Mouse (Mus musculus) Patski (cell line): Measurements from ENCODE around the gene Asb10. TPM values are rescaled to one million over a fixed set of nuclear protein-coding genes. Genes with fewer than 3 reads are reported as not detected.

Experiments
- ATAC-seq: fragments of 100-300 bp; one replicate; pipeline ENCODE4 v1.8.0; 2021
- CTCF ChIA-PET: fragments of 350-600 bp; sonication (Branson Sonifier 250); formaldehyde crosslinking; loops from one replicate; lab custom pipeline; 2022; ENCODE audit warnings: inconsistent platforms; lab: Charles Lee
- POLR2A ChIA-PET: fragments of 350-600 bp; sonication (Branson Sonifier 250); formaldehyde crosslinking; loops from one replicate; lab custom pipeline; 2022; ENCODE audit warnings: antibody characterized with exemption, inconsistent platforms; lab: Charles Lee
- DNase-seq: peaks from one replicate; pipeline ENCODE4 v3.0.0-alpha.2; 2011; ENCODE audit warnings: low read depth, low spot score
- H3K27me3 ChIP-seq: fragments of 371-371 bp; one replicate; pipeline ENCODE4 v1.5.1; 2021
- CTCF ChIP-seq: fragments of 100-300 bp; IDR thresholded peaks from one replicate; pipeline ENCODE4 v1.5.1; 2021
- in situ Hi-C: fragments of 300-500 bp; cut with MboI; formaldehyde crosslinking; loops from 3 replicates; pipeline ENCODE4 v1.11.1; 2018; ENCODE audit warnings: low pct_unique_long_range_greater_than_20kb, mixed read lengths
- polyA plus RNA-seq: library from polyadenylated mRNA; unstranded; gene quantifications from one replicate; pipeline ENCODE4 v1.2.3, GENCODE M21; 2021

Asb10 gene
- polyA plus RNA-seq, 1 experiment from 2014 or later, result not detected

DNA sequence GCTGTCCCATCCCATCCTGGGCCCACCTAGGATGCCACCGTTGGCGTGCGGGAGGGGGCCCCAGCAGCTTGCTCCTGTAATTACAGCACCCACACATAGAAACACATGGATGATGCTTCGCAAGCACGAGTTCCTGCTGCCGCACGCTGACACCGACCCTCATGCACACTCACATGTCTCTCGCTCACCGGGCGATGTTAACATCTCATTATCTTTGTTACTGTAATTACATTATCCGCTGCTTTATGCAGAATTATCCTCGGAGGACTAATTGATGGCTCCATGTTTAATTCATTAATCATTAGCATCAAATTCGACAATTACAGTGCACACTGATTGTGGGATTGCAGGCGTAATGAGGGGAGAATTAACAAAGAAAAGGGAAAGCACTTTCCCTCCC lies 45.8 kb downstream of the Asb10 start:
- ATAC-seq (no peak), DNase-seq (no peak)
- no peak for TF ChIP-seq CTCF
- no peaks in the 10 kb centered on the region for H3K27me3 ChIP-seq
- ChIA-PET POLR2A (no interaction called here), CTCF (no interaction called here)
- in situ Hi-C loops, result no loop called here

DNA sequence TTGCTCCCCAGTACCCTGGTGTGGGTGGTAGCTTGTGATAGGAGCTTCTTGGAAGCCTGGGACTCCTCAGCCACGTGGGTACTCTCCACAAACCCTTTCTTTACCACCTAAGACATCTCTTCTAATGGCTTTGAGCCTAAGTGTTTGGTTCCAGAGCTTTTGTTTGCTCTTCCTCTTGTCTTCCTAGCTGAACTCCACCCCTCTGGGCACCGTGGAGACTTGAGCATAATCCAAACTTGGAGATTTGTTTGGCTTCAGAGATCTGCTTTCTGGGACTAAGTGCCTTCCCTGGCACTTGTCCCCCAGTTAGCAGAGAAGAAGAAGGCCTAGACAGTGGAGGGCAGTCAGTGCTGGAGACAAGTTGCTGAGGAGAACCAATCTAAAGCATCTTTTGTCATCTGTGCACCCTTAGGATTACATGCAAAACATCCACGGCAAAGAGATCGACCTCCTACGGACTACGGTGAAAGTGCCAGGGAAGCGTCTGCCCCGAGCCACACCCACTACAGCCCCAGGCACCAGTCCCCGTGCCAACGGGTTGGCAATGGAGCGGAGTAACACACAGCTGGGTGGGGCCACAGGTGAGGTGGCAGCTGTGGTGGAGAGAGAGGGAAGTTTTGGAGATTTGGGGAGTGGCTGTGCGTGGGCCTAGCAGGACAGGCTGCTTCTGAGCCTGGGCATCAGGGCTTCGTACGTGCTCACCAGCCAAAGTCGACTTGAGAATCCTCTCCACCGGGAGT lies 48.1 kb downstream of the Asb10 start:
- ChIA-PET CTCF (interaction anchor here (0.6 to 0.8 kb wide), 3 partner anchors 18 to 98 kb away, joined by 3 read pairs; no protein-coding TSS in a partner anchor), POLR2A (interaction anchor here (1.0 kb wide), 1 partner anchor 17 kb away, joined by 3 read pairs; no protein-coding TSS in a partner anchor)
- DNase-seq (no peak), ATAC-seq (no peak)
- in situ Hi-C loops, result no loop called here
- no peak for TF ChIP-seq CTCF
- no peaks in the 10 kb centered on the region for H3K27me3 ChIP-seq

GRCm38 (mm10) chr5:24490413-24490920 lies 50.3 kb downstream of the Asb10 start:
- ATAC-seq (no peak), DNase-seq (no peak)
- POLR2A ChIA-PET, result no interaction called here
- in situ Hi-C loops, result no loop called here
- no peaks in the 10 kb centered on the region for H3K27me3 ChIP-seq
- TF ChIP-seq CTCF, result no peak
- CTCF ChIA-PET, result interaction anchor here (1.4 to 1.8 kb wide), 3 partner anchors 8 to 20 kb away, joined by 3 to 10 read pairs (median 6); no protein-coding TSS in a partner anchor

DNA sequence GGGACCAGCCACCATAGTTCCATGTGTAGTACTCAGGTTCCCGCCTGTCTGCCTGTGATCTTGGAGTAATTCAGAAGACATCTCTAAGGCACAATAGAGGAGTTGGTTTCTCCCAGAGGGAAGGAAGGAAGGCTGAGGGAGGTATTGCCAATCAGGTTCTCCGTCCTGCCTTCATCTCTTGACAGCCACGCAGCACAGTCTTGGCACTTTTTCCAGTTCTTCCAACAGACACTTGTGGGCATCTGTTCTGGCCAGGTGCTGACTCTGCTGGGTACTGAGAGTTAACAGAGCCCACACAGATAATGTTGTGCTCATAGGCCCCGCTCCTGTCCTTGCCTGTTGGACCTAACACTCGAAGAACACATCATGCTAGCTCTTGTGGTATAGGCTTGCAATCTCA lies 54.0 kb downstream of the Asb10 start:
- ATAC-seq (no peak), DNase-seq (no peak)
- ChIA-PET POLR2A (no interaction called here), CTCF (interaction anchor here (1.0 to 2.1 kb wide), 4 partner anchors 15 to 256 kb away, joined by 3 to 11 read pairs (median 4); partner anchors contain the start of gene Abcb8)
- in situ Hi-C loops, result no loop called here
- no peaks in the 10 kb centered on the region for H3K27me3 ChIP-seq
- no peak for TF ChIP-seq CTCF

GRCm38 (mm10) chr5:24486097-24486496 lies 54.7 kb downstream of the Asb10 start:
- ATAC-seq, result peak; percentile 44
- POLR2A ChIA-PET, result interaction anchor here (1.1 kb wide), 1 partner anchor 10 kb away, joined by 5 read pairs; no protein-coding TSS in a partner anchor
- no peak for TF ChIP-seq CTCF
- in situ Hi-C loops, result no loop called here
- CTCF ChIA-PET, result interaction anchor here (0.6 to 2.1 kb wide), 14 partner anchors 10 to 92 kb away, joined by 3 to 11 read pairs (median 3); partner anchors contain the start of genes Abcb8, Fastk and Tmub1
- no peak for DNase-seq
- no peaks in the 10 kb centered on the region for H3K27me3 ChIP-seq

- no peak for TF ChIP-seq CTCF
- in situ Hi-C loops, result no loop called here
- ATAC-seq, result no peak
These were observed 55.8 kb downstream of the Asb10 start for GRCm38 (mm10) chr5:24484963-24485362.

GRCm38 (mm10) chr5:24483326-24483725 lies 57.5 kb downstream of the Asb10 start:
- TF ChIP-seq CTCF, result no peak
- in situ Hi-C loops, result no loop called here
- ATAC-seq (peak; percentile 9), DNase-seq (no peak)
- POLR2A ChIA-PET, result no interaction called here
- CTCF ChIA-PET, result interaction anchor here (0.7 to 1.7 kb wide), 9 partner anchors 9 to 89 kb away, joined by 3 to 7 read pairs (median 3); partner anchors contain the start of genes Abcb8 and Tmub1
- H3K27me3 ChIP-seq, result no peaks in the 10 kb centered on the region

More at GRCm38 (mm10) chr5:24484963-24485362, 55.8 kb downstream of the Asb10 start:
- no peaks in the 10 kb centered on the region for H3K27me3 ChIP-seq
- CTCF ChIA-PET, result interaction anchor here (1.1 to 2.1 kb wide), 7 partner anchors 9 to 91 kb away, joined by 3 to 11 read pairs (median 5); partner anchors contain the start of genes Abcb8 and Fastk
- DNase-seq, result no peak
- POLR2A ChIA-PET, result interaction anchor here (0.8 to 1.1 kb wide), 2 partner anchors 9 to 92 kb away, joined by 3 to 5 read pairs; partner anchors contain the start of gene Abcb8

Other genes starting within 250 kb of the Asb10 start
- gene Kcnh2, start 189.4 kb downstream of the Asb10 start, polyA plus RNA-seq, result 0.12 TPM
- gene Nos3, start 176.2 kb downstream of the Asb10 start, polyA plus RNA-seq, result 0.06 TPM
- gene Atg9b, start 148.8 kb downstream of the Asb10 start, polyA plus RNA-seq, result 0.51 TPM
- 67.6 TPM for gene Abcb8, start 147.3 kb downstream of the Asb10 start, polyA plus RNA-seq
- 2.6 TPM for gene Asic3, start 127.6 kb downstream of the Asb10 start, polyA plus RNA-seq
- 182 TPM for gene Cdk5, start 117.4 kb downstream of the Asb10 start, polyA plus RNA-seq
- 221 TPM for gene Slc4a2, start 117.1 kb downstream of the Asb10 start, polyA plus RNA-seq
- 190 TPM for gene Fastk, start 95.7 kb downstream of the Asb10 start, polyA plus RNA-seq
- gene Tmub1, start 93.1 kb downstream of the Asb10 start, polyA plus RNA-seq, result 26.4 TPM
- gene Agap3, start 88.8 kb downstream of the Asb10 start, polyA plus RNA-seq, result 116 TPM
- not detected for gene Gbx1, start 13.8 kb downstream of the Asb10 start, polyA plus RNA-seq
- not detected for gene 4931409K22Rik, start 15.8 kb upstream of the Asb10 start, polyA plus RNA-seq
- 110 TPM for gene Abcf2, start 36.5 kb upstream of the Asb10 start, polyA plus RNA-seq
- gene Chpf2, start 45.8 kb upstream of the Asb10 start, polyA plus RNA-seq, result 52.0 TPM
- gene Smarcd3, start 83.4 kb upstream of the Asb10 start, polyA plus RNA-seq, result 64.3 TPM
- gene Nub1, start 144.6 kb upstream of the Asb10 start, polyA plus RNA-seq, result 85.2 TPM
- gene Wdr86, start 189.7 kb upstream of the Asb10 start, polyA plus RNA-seq, result not detected
- not detected for gene Crygn, start 217.0 kb upstream of the Asb10 start, polyA plus RNA-seq